Mouse (Mus musculus) G1E (cell line): ENCODE results near the gene Tes.

Source experiments
- CTCF ChIP-seq: IDR thresholded peaks from 2 replicates; pipeline ENCODE4 v1.5.1; 2012; ENCODE audit warnings: low read depth, low read length, inconsistent platforms, mixed read lengths
- GATA1 ChIP-seq: IDR thresholded peaks from 2 replicates; pipeline ENCODE4 v1.6.1; 2012; ENCODE audit warnings: borderline replicate concordance, low read length, inconsistent platforms, mixed read lengths
- GATA2 ChIP-seq: IDR thresholded peaks from 2 replicates; pipeline ENCODE4 v1.6.1; 2012; ENCODE audit warnings: low read depth, low read length, inconsistent platforms, borderline replicate concordance
- POLR2AphosphoS5 ChIP-seq: IDR thresholded peaks from 2 replicates; pipeline ENCODE4 v1.6.1; 2012; ENCODE audit warnings: low read depth, low read length, inconsistent platforms; ENCODE audit not compliant: insufficient replicate concordance
- TAL1 ChIP-seq: conservative IDR thresholded peaks from 2 replicates; pipeline ENCODE4 v1.6.1; 2012; ENCODE audit warnings: low read depth, low read length, inconsistent platforms, mixed read lengths

DNA sequence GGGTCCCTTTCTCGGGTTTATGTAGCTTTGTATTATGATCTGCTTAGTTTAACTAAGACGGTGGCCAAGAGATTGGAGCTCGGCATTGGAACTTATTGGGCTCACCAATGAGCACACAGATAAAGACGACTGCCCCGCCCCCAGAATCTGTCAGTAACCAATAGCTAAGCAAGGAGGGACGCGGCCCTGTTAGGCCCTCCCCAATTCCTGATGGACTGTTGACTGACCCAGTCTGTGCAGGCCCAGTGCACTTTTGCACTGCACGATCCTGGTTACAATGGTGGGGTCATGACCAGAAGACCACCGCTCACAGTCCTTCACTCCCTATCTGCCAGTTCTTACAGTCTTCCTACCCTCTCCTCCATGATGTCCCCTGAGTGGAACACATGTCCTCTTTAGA is 33.6 kb downstream of the Tes start:
- TF ChIP-seq CTCF, result no peak
- no peak for TF ChIP-seq POLR2AphosphoS5
- no peak for TF ChIP-seq GATA1
- TF ChIP-seq TAL1, result no peak
- TF ChIP-seq GATA2, result no peak
